Mouse (Mus musculus) limb, embryonic 15.5 days (tissue): ENCODE results near the gene Mrps36. TPM values are rescaled to one million over a fixed set of nuclear protein-coding genes. Genes with fewer than 3 reads are reported as not detected.
"Not testable (repeated sequence)": the region's sequence is repeated elsewhere in the genome, so short reads cannot be mapped to it uniquely, and the experiment has no call there.

Experiments
- ATAC-seq: fragments of 200-750 bp; cut with Nextera tagmentation; 2 replicates; pipeline ENCODE4 v1.8.0; 2017; ENCODE audit warnings: low read depth, moderate TSS enrichment; ENCODE audit not compliant: insufficient number of reproducible peaks, low FRiP score, low TSS enrichment
- H3K27ac ChIP-seq: fragments of 300-500 bp; sonication (generic); 2 replicates; pipeline ENCODE4 v1.5.1; 2015; ENCODE audit warnings: moderate library complexity, mild to moderate bottlenecking, inconsistent platforms
- H3K27me3 ChIP-seq: fragments of 300-500 bp; sonication (generic); 2 replicates; pipeline ENCODE4 v1.6.1; 2015; ENCODE audit warnings: inconsistent platforms
- H3K36me3 ChIP-seq: fragments of 300-500 bp; sonication (generic); 2 replicates; pipeline ENCODE4 v1.6.1; 2015; ENCODE audit warnings: inconsistent platforms
- H3K4me1 ChIP-seq: fragments of 300-500 bp; sonication (generic); 2 replicates; pipeline ENCODE4 v1.6.1; 2015; ENCODE audit warnings: inconsistent platforms
- H3K4me2 ChIP-seq: fragments of 300-500 bp; sonication (generic); 2 replicates; pipeline ENCODE4 v1.6.1; 2015; ENCODE audit warnings: mild to moderate bottlenecking, inconsistent platforms
- H3K4me3 ChIP-seq: fragments of 300-500 bp; sonication (generic); 2 replicates; pipeline ENCODE4 v1.5.1; 2015; ENCODE audit warnings: mild to moderate bottlenecking, inconsistent platforms
- H3K9ac ChIP-seq: fragments of 300-500 bp; sonication (generic); 2 replicates; pipeline ENCODE4 v1.6.1; 2015; ENCODE audit warnings: inconsistent platforms
- H3K9me3 ChIP-seq: fragments of 300-500 bp; sonication (generic); 2 replicates; pipeline ENCODE4 v1.6.1; 2016; ENCODE audit warnings: inconsistent platforms
- WGBS: fragments of 180-500 bp; shearing (Covaris S2); methylation state at CpG from one replicate; pipeline ENCODE4 v1.1.7; 2015; 5-methylcytosine and 5-hydroxymethylcytosine counted together
- polyA plus RNA-seq: library from polyadenylated mRNA; unstranded; fragments of >200 nt; fragmentation: Nextera tagmentation; extraction: Ambion mirVana; gene quantifications from 2 replicates; pipeline ENCODE4 v1.2.1, GENCODE M21; 2015

The Mrps36 gene
- polyA plus RNA-seq, 1 experiment from 2014 or later: 109 TPM

GRCm38 (mm10) chr13:100755329-100755728, 10.9 kb upstream of the Mrps36 start:
- no peak overlapping the region for H3K27ac ChIP-seq
- no peak overlapping the region for H3K9ac ChIP-seq
- H3K4me1 ChIP-seq: no peaks in the 10 kb centered on the region
- ATAC-seq: no peak
- peaks cover 10% of the 10 kb centered on the region for H3K36me3 ChIP-seq
- no peak overlapping the region for H3K4me3 ChIP-seq
- H3K27me3 ChIP-seq: no peaks in the 10 kb centered on the region
- H3K9me3 ChIP-seq: no peaks in the 10 kb centered on the region
- H3K4me2 ChIP-seq: no peak overlapping the region
- 89% methylated on average over 2 of the region's 2 CpGs for WGBS

GRCm38 (mm10) chr13:100754186-100754585, 9.7 kb upstream of the Mrps36 start:
- WGBS: 67% methylated on average over 4 of the region's 4 CpGs
- Histone ChIP-seq H3K27me3 (no peaks in the 10 kb centered on the region), H3K9ac (no peak overlapping the region), H3K27ac (no peak overlapping the region), H3K4me1 (no peaks in the 10 kb centered on the region), H3K4me3 (no peak overlapping the region), H3K4me2 (no peak overlapping the region), H3K36me3 (no peaks in the 10 kb centered on the region), H3K9me3 (no peaks in the 10 kb centered on the region)
- ATAC-seq: no peak

GRCm38 (mm10) chr13:100753011-100753410, 8.6 kb upstream of the Mrps36 start:
- no peaks in the 10 kb centered on the region for H3K4me1 ChIP-seq
- 78% methylated on average over 6 of the region's 6 CpGs for WGBS

GRCm38 (mm10) chr13:100752529-100752928, 8.1 kb upstream of the Mrps36 start:
- H3K9ac ChIP-seq: no peak overlapping the region
- H3K4me1 ChIP-seq: no peaks in the 10 kb centered on the region
- H3K4me3 ChIP-seq: no peak overlapping the region
- ATAC-seq: no peak
- no peaks in the 10 kb centered on the region for H3K36me3 ChIP-seq
- no peak overlapping the region for H3K27ac ChIP-seq
- no peaks in the 10 kb centered on the region for H3K9me3 ChIP-seq
- no peak overlapping the region for H3K4me2 ChIP-seq
- no peaks in the 10 kb centered on the region for H3K27me3 ChIP-seq
- 90% methylated on average over 8 of the region's 8 CpGs for WGBS

More at GRCm38 (mm10) chr13:100753011-100753410, 8.6 kb upstream of the Mrps36 start:
- no peak overlapping the region for H3K27ac ChIP-seq
- H3K9me3 ChIP-seq: no peaks in the 10 kb centered on the region
- no peak overlapping the region for H3K4me3 ChIP-seq
- H3K36me3 ChIP-seq: no peaks in the 10 kb centered on the region
- no peak for ATAC-seq
- H3K4me2 ChIP-seq: no peak overlapping the region
- no peak overlapping the region for H3K9ac ChIP-seq
- no peaks in the 10 kb centered on the region for H3K27me3 ChIP-seq

- Histone ChIP-seq H3K4me1 (no peaks in the 10 kb centered on the region), H3K9ac (no peak overlapping the region), H3K4me2 (no peak overlapping the region), H3K36me3 (no peaks in the 10 kb centered on the region), H3K4me3 (no peak overlapping the region), H3K9me3 (no peaks in the 10 kb centered on the region), H3K27ac (no peak overlapping the region), H3K27me3 (no peaks in the 10 kb centered on the region)
- WGBS: 87% methylated on average over 3 of the region's 3 CpGs
- no peak for ATAC-seq
These were observed 6.9 kb upstream of the Mrps36 start for GRCm38 (mm10) chr13:100751402-100751801.

- 72% methylated on average over 5 of the region's 5 CpGs for WGBS
- Histone ChIP-seq H3K4me1 (no peaks in the 10 kb centered on the region), H3K9ac (no peak overlapping the region), H3K27ac (no peak overlapping the region), H3K4me2 (no peak overlapping the region), H3K9me3 (no peaks in the 10 kb centered on the region), H3K4me3 (no peak overlapping the region), H3K27me3 (no peaks in the 10 kb centered on the region), H3K36me3 (no peaks in the 10 kb centered on the region)
- no peak for ATAC-seq
These were observed 6.3 kb upstream of the Mrps36 start for GRCm38 (mm10) chr13:100750799-100751198.

GRCm38 (mm10) chr13:100748638-100749037, 4.2 kb upstream of the Mrps36 start:
- H3K27ac ChIP-seq: no peak overlapping the region
- H3K4me2 ChIP-seq: no peak overlapping the region
- no peaks in the 10 kb centered on the region for H3K9me3 ChIP-seq
- H3K36me3 ChIP-seq: no peaks in the 10 kb centered on the region
- ATAC-seq: no peak
- 49% methylated on average over 7 of the region's 8 CpGs for WGBS
- no peak overlapping the region for H3K4me3 ChIP-seq
- no peaks in the 10 kb centered on the region for H3K27me3 ChIP-seq
- 0 out of 2 replicates have a peak, but pooled peaks cover 3% of the 10 kb centered on the region for H3K4me1 ChIP-seq
- no peak overlapping the region for H3K9ac ChIP-seq

- 83% methylated on average over 3 of the region's 3 CpGs for WGBS
These were observed 1.6 kb upstream of the Mrps36 start for GRCm38 (mm10) chr13:100746090-100746489.

GRCm38 (mm10) chr13:100743346-100744035, 968 bp downstream of the Mrps36 start:
- Histone ChIP-seq H3K27me3 (no peaks in the 10 kb centered on the region), H3K4me3 (peak overlapping the region; percentile 71), H3K9me3 (no peaks in the 10 kb centered on the region), H3K36me3 (no peaks in the 10 kb centered on the region), H3K4me2 (peak overlapping the region; percentile 59), H3K4me1 (peaks cover 8% of the 10 kb centered on the region; the same call in 1 of the 2 replicates), H3K27ac (peak overlapping the region; percentile 91), H3K9ac (peak overlapping the region; percentile 61; the same call in 1 of the 2 replicates)
- whole genome bisulfite sequencing: 70% methylated on average over 11 of the region's 11 CpGs
- ATAC-seq: no peak

More at GRCm38 (mm10) chr13:100746090-100746489, 1.6 kb upstream of the Mrps36 start:
- no peaks in the 10 kb centered on the region for H3K9me3 ChIP-seq
- no peaks in the 10 kb centered on the region for H3K36me3 ChIP-seq
- no peak for ATAC-seq
- no peak overlapping the region for H3K9ac ChIP-seq
- H3K4me1 ChIP-seq: peaks cover 8% of the 10 kb centered on the region; the same call in 1 of the 2 replicates
- H3K4me2 ChIP-seq: no peak overlapping the region
- H3K27ac ChIP-seq: no peak overlapping the region
- H3K27me3 ChIP-seq: no peaks in the 10 kb centered on the region
- no peak overlapping the region for H3K4me3 ChIP-seq

GRCm38 (mm10) chr13:100742831-100743230, 1.6 kb downstream of the Mrps36 start:
- H3K4me1 ChIP-seq: peaks cover 8% of the 10 kb centered on the region; the same call in 1 of the 2 replicates

GRCm38 (mm10) chr13:100732756-100733155, 11.7 kb downstream of the Mrps36 start:
- H3K9me3 ChIP-seq: no peaks in the 10 kb centered on the region
- no peak for ATAC-seq
- 93% methylated on average over 2 of the region's 2 CpGs for WGBS
- peaks cover 15% of the 10 kb centered on the region for H3K36me3 ChIP-seq
- H3K4me2 ChIP-seq: no peak overlapping the region
- no peak overlapping the region for H3K4me3 ChIP-seq
- no peaks in the 10 kb centered on the region for H3K27me3 ChIP-seq
- no peak overlapping the region for H3K9ac ChIP-seq
- H3K4me1 ChIP-seq: peaks cover 13% of the 10 kb centered on the region
- H3K27ac ChIP-seq: no peak overlapping the region

More at GRCm38 (mm10) chr13:100742831-100743230, 1.6 kb downstream of the Mrps36 start:
- Histone ChIP-seq H3K9ac (no peak overlapping the region), H3K4me3 (no peak overlapping the region), H3K27me3 (no peaks in the 10 kb centered on the region), H3K9me3 (no peaks in the 10 kb centered on the region), H3K36me3 (peaks cover 4% of the 10 kb centered on the region), H3K27ac (no peak overlapping the region), H3K4me2 (no peak overlapping the region)
- WGBS: 83% methylated on average over 5 of the region's 5 CpGs
- ATAC-seq: no peak

GRCm38 (mm10) chr13:100731462-100732046, 12.9 kb downstream of the Mrps36 start:
- H3K4me2 ChIP-seq: peak overlapping the region; percentile 49
- peaks cover 16% of the 10 kb centered on the region for H3K36me3 ChIP-seq
- not testable (repeated sequence) for ATAC-seq, H3K27me3 ChIP-seq, H3K9ac ChIP-seq, H3K9me3 ChIP-seq
- H3K4me1 ChIP-seq: peaks cover 16% of the 10 kb centered on the region
- WGBS: 93% methylated on average over 6 of the region's 6 CpGs
- peak overlapping the region; percentile 97 for H3K27ac ChIP-seq
- peak overlapping the region; percentile 88 for H3K4me3 ChIP-seq
